Mouse (Mus musculus): ENCODE measurements around the gene Rpl18.

Gene Rpl18

DNA sequence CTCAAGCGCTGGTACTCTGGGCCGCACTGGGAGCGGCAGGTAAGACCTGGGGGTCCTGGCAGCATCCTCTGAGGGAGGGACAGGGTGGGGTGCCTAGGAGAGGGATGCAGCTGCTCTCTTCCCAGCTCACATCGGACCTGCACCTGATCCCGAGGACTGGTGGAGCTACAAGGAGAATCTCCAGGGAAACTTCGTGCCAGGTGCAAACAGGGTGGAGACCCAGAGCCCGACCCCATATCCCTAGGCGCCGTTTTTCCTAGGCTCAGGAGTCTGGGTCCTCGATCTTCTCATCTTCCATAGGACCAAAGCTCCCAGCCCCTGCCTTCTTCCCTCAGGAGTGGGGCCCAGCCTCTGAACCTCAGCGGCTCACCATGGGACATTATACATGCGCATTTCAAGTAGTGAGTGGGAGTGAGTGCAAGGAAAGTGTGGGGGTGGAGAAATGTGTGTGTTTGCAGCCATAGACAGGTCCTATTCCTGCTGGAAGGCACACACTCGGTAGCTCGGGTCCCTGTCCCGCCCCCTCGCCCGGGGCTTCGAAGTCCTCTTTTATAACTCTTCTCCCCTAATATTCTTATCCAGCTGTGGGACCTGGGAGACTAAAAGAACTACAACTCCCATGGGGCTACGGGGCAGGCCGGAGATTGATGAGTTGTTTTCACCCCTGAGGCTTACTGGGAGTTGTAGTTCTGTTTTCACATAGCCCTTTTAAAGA lies 14.8 kb upstream of the Rpl18 start:
- CTCF ChIA-PET, result interaction anchor here (0.8 to 1.2 kb wide), 2 partner anchors 18 to 251 kb away, joined by 3 read pairs; no protein-coding TSS in a partner anchor

GRCm38 (mm10) chr7:45701072-45701471 lies 14.2 kb upstream of the Rpl18 start:
- CTCF ChIA-PET, result interaction anchor here (1.2 kb wide), 1 partner anchor 19 kb away, joined by 3 read pairs; no protein-coding TSS in a partner anchor

- CTCF ChIA-PET, result no interaction called here
Measured at GRCm38 (mm10) chr7:45701607-45702006, 13.7 kb upstream of the Rpl18 start.

GRCm38 (mm10) chr7:45702316-45702715 lies 12.9 kb upstream of the Rpl18 start:
- CTCF ChIA-PET, result no interaction called here

- CTCF ChIA-PET, result no interaction called here
Measured at GRCm38 (mm10) chr7:45702809-45703520, 12.3 kb upstream of the Rpl18 start.

GRCm38 (mm10) chr7:45703521-45704033 lies 11.7 kb upstream of the Rpl18 start:
- CTCF ChIA-PET, result interaction anchor here (1.1 to 1.4 kb wide), 2 partner anchors 14 to 20 kb away, joined by 3 to 4 read pairs; partner anchors contain the start of genes Ntn5 and Sphk2

- CTCF ChIA-PET, result interaction anchor here (1.1 to 1.4 kb wide), 2 partner anchors 13 to 21 kb away, joined by 3 to 4 read pairs; partner anchors contain the start of genes Ntn5 and Sphk2
Measured at GRCm38 (mm10) chr7:45704046-45704559, 11.2 kb upstream of the Rpl18 start.

DNA sequence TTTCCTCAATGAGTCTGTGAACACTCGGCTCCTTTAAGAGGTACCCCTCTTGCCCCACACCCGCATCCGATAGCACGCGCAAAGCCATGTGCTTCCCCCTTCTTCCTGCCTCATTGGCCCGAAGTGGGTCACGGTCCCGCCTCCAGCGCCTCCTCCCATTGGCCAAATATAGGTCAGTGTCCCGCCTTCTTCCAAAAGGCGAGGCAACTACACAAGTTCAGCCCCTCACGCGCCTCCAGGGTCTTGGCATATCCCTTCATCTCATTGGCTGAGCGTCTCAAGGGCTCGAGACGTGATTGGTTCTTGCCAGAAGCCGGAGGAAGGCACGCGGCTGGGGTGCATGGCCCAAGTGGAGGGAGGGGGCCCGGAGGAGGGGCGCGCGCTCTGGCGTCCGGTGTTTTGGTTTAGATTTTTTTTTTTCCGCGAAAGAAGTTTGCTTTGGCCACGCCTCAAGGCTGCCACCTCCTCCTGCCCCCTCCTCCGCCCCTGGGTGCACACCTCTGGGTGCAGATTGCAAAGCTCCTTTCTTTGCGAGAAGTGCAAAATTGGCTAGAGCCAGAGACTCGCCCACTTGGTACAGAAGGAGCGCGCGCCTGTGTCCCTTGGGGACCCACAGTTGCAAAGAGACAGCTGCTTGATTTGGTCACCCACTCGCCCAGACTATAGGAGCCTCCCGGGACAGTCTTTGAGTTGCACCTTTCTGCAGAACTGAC lies 10.4 kb upstream of the Rpl18 start, which contains the start of gene Dbp:
Gene Dbp (plus strand): TSS at position 359 of the 713 bp plus-strand sequence.
- CTCF ChIA-PET, result interaction anchor here (0.6 to 1.4 kb wide), 4 partner anchors 9 to 688 kb away, joined by 3 to 4 read pairs (median 3); partner anchors contain the start of genes Ntn5, Scaf1 and Sphk2

GRCm38 (mm10) chr7:45705443-45705864 lies 9.8 kb upstream of the Rpl18 start:
- CTCF ChIA-PET, result interaction anchor here (1.1 kb wide), 1 partner anchor 9 kb away, joined by 3 read pairs; no protein-coding TSS in a partner anchor

- CTCF ChIA-PET, result interaction anchor here (1.1 kb wide), 1 partner anchor 8 kb away, joined by 3 read pairs; no protein-coding TSS in a partner anchor
Measured at GRCm38 (mm10) chr7:45705873-45706281, 9.4 kb upstream of the Rpl18 start.

DNA sequence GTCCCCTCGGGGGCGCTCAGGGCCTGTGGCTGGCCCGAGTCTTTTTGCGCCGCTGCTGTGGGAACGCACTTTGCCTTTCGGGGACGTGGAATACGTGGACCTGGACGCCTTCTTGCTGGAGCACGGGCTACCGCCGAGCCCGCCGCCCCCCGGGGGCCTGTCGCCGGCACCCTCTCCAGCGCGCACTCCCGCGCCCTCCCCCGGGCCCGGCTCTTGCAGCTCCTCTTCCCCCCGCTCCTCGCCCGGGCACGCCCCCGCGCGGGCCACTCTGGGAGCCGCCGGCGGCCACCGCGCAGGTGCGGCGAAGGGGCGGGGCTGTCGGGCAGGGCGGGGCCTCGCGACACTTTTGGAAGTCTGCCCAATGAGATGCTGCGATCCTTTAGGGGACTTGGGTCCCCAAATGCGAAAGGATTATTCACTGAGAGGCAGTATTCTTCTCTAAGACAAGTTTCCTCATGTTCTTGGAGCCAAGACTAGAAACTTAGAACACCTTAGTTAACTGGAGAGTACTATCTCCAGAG lies 8.5 kb upstream of the Rpl18 start:
- CTCF ChIA-PET, result no interaction called here

GRCm38 (mm10) chr7:45707375-45707967 lies 7.8 kb upstream of the Rpl18 start:
- CTCF ChIA-PET, result interaction anchor here (0.6 to 1.8 kb wide), 2 partner anchors 10 to 114 kb away, joined by 6 to 8 read pairs; partner anchors contain the start of gene Sphk2

DNA sequence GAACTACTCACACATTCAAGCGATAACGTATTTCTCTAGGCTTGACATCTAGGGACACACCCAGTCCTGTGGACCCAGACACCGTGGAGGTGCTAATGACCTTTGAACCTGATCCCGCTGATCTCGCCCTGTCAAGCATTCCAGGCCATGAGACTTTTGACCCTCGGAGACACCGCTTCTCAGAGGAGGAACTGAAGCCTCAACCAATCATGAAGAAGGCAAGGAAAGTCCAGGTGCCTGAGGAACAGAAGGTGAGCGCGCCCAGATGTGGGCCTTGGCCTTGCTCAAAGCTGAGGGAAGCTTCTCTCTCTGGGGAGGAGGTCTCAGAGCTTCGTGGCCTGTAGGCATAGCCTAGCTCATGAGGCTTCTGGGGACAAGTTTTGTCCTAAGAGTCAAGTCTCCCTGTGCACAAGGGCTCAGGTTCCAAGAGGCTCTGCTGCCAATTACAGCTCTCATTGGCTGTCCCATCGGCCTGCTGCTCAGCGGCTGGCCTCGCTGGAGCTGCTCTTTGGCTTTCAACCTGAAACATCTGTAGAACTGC lies 7.0 kb upstream of the Rpl18 start:
- CTCF ChIA-PET, result interaction anchor here (0.6 to 1.8 kb wide), 4 partner anchors 9 to 115 kb away, joined by 3 to 8 read pairs (median 7); partner anchors contain the start of gene Sphk2

DNA sequence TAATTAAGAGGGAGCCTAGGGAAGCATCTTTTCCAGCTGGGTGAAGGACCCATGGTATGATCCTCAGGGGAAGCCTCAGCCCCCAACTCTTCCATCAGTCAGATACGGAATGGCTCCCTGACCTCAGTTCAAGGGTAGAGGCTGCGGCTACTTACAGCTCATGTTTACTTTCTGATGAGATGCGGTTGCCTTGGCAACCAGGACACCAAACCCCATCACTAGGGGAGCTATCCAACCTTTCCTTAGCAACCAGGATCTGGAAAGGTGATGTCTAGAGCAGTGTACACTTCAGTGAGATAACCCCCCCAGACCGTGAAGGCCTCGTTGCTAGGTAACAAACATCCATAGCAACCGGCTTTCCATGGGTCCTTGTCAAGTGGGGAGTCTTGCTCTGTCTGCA lies 6.2 kb upstream of the Rpl18 start:
- CTCF ChIA-PET, result interaction anchor here (1.0 to 1.8 kb wide), 2 partner anchors 8 to 26 kb away, joined by 3 to 8 read pairs; partner anchors contain the start of gene Sphk2

DNA sequence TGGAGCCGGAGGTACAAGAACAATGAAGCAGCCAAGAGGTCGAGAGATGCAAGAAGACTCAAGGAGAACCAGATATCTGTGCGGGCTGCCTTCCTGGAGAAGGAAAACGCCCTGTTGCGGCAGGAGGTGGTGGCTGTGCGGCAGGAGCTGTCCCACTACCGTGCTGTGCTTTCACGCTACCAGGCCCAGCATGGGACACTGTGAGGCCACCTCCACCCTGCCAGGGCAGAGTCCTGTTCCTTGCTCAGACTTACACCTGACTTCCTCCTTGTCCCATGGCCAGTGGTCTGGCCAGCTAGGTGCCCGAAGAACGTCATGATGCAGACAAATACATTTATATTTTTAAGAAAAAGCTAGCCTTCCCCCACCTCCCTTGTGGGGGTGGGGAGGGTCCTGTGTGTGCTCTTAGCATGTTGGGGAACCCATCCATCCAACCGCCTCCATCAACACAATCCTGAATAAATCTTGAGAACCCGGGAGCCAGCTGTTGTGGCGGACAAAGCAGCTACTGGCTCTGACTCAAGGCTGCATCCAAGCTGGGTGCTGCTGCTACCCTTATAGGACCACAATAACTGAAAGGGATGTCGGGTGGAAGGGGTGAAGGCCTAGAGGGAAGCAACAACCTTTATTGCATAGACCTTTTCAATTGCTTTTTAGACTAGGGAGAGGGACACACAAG lies 5.4 kb upstream of the Rpl18 start:
- CTCF ChIA-PET, result no interaction called here

- CTCF ChIA-PET, result no interaction called here
Measured at GRCm38 (mm10) chr7:45710477-45711191, 4.6 kb upstream of the Rpl18 start.

GRCm38 (mm10) chr7:45711316-45712021 lies 3.8 kb upstream of the Rpl18 start:
- CTCF ChIA-PET, result no interaction called here

Data from spleen, embryonic (tissue).